Mouse (Mus musculus): ENCODE results near the gene Cplane1.
"Not testable (repeated sequence)": the region's sequence is repeated elsewhere in the genome, so short reads cannot be mapped to it uniquely, and the experiment has no call there.

Gene Cplane1

DNA sequence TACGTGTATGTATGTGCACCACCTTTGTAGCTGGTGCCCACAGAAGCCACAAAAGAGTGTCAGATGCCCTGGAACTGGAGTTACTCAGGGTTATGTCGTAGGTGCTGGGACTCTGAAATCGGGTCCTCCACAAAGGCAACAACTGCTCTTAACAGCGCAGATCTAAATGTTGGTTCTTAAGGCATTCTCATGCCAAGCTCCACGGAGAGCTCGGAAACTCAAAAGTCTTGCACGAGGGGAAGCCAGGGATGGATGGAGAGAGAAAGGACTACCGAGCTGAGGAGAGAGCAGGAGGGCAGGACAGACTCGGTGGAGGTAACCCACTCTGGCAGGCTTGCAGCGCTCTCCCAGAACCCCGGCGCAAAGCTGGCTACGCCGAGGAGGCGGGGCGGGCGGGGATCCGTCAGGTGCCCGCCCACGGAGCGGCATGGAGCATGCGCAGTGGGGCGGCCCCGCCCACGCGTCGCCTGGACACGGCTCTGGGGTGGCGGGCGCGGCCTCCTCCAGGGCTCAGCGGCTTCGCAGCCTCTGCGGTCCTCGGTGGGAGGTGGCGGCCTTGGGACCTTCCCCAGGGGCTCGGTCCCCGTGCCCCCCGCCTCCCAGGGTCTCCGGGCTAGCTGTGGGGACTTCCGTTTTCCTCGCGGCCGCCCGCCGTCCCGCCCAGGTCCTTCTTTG lies at the start of gene Cplane1:
Gene Cplane1, plus strand, starts transcription at position 516 of the 675 bp plus-strand sequence.
- DNase-seq (ENCODE audit: low spot score in 2 of 2): peak; percentile 85 to 92

DNA sequence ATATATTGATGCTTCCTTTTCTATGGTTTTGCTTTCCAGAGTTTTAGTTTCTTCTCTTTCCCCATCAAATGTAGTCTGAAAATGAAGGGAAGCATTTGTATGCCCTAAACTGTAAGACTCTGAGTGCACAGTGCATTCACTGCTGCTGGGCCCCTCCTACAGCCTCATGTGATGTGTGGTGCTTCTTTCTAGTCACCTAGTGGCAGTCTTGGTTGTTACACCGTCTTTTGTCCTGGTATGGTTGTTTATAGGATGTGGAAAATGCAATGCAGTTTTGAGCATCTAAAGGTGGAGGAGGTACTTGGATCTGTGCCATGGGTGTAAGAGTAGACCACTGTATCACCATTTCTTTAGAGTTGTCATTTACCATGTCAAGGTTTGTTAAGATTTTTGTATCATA lies 39.6 kb upstream of the Cplane1 start:
- no peak for DNase-seq (ENCODE audit: low spot score in 2 of 2)

DNA sequence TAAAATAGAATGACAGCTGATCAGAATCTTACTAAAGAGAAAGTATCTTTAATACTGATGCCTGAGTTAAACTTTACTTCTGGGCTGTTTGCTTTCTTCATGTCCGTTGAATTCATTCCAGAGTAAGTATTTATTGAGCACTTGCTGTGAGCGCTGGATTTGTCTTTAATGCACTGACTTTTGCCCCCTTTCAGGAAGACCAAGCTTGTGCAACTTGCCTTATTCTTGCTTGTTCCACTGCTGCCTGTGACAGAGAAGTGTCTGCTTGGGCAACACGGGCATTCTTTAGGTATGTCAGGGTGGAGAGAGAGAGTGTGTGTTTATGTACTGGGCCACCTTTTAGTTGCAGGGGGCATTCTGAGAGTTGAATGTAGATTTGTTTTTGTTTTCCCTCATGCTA lies 37.6 kb upstream of the Cplane1 start:
- DNase-seq (ENCODE audit: low spot score in 2 of 2): no peak

DNA sequence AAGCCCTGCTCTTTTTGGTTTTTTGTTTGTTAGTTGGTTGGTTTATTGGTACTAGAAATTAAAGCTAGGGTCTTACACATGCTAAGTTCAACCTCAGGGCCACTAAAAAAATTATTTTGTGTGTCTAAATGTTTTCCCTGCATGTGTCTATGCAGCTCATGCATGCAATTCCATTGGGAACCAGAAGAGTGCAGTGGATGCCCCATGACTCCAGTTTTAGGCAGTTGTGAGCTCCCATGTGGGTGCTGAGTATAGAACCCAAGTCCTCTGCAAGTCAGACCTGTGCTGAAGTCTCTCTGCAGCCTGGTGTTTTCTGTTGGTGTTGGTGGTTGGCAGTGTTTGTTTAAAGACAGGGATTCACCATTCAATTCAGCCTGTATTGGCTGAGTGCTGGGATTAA lies 37.1 kb upstream of the Cplane1 start:
- DNase-seq (ENCODE audit: low spot score in 2 of 2): no peak

DNA sequence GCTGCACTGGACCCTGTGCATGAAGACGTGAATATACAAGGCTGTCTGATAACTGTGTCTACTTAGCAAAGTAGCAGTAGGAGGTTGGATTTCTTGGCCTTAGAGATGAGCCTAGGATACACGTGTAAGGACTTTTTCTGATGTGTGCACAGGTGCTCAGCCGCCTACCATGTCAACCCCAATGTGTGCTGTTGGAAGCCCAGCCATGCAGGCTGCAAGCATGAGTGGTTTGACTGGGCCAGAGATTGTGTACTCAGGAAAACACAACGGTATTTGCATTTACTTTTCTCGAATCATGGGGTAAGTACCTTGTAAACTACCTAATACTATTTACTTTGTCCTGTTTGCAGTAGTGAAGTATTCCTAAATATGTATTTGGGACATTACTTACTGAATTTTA lies 33.3 kb upstream of the Cplane1 start:
- DNase-seq (ENCODE audit: low spot score in 2 of 2): no peak

DNA sequence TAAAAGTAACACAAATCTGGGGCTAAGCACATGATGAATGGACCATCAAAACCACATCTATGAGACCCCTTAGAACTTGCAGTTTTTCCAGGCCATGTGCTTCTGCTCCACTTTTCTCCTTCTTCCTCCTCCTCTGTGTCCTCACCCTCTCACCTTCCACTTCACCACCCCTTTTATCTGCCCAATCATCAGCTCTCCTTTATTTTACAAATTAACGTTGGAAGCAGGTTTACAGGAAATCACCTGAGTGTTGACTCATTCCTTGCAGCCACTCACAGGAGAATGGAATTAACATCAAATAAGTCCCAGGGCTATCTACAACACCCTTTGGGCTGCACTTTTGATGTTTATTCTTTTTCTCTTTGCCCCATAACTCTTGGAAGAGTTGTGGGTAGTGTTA lies 7.1 kb upstream of the Cplane1 start:
- DNase-seq (ENCODE audit: low spot score in 2 of 2): no peak

DNA sequence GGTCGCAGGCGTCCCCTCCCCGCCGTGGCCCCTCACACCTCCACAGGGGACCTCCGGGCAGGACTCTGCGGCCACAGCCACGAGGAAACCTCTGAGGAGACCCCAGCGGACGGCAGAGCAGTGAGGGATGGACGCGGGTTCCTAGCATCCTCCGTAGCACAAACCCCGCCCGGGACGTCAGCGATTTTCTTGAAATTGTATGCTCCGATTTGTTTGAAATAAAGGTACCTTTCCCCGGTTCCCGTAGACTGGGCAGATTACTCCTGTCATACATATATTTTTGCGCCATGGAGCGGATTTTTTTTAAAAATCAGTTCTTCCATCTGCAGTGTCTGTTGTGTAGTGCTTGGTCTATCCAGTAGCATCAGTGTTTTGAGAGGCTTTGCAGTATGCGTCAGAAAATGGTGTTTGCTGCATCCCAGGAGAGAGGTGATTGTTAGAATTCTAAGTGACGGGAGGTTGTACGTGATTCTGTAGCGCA lies 400 bp downstream of the Cplane1 start:
- DNase-seq (ENCODE audit: low spot score in 2 of 2): no peak

DNA sequence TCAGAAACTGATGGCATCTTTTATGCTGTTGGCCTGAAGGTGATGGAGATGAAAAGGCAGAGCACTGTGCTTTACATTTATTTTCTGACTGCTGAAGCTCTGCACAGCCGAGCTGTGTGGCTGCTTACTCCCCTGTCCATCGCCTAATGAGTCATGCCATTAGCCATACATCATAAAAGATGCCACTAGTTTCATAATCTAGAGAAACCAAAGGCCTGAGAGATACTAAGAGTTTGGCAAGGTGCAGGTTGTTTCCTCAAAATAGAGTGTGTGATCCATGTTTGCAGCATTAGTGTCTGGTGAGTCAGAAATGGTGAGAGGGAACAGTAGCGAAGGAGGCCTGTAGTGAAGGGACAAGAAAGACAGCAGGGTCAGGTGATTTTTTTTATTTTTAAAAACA lies 20.7 kb downstream of the Cplane1 start:
- no peak for DNase-seq (ENCODE audit: low spot score in 2 of 2)

DNA sequence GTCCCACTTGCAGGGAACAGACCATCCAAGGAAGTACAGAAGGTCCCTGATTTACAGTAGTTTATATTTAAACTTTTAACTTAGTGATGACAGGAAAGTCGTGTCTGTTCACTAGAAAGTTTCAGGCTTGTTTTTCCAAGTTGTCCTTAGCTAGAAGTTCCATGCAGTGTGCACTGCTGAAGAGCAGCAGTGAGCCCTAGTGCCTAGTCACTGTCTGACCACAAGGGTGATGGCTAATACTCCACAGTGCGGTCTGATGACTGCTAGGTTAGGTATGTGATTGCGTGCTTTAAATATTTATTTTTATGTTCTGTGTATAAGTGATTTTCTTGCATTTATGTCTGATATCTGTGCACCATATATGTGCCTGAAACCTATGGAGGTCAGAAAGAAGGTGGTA lies 21.5 kb downstream of the Cplane1 start:
- no peak for DNase-seq (ENCODE audit: low spot score in 2 of 2)

DNA sequence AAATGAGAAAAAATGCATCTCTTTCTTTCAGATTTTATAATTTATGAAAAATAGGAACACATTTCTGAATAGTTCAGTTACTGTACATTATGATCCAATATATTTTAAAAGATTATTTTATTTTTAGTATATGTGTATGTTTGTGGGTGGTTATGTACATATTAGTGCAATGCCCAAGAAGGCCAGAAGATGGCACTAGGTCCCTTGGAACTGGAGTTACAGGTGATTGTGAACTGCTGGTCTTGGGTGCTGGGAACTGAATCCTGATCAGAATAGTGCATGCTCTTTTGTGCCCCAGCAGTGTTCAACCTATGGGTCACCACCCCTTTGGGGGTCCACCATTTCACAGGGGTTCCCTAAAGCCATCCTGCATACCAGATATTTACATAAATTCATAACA lies 31.4 kb downstream of the Cplane1 start:
- DNase-seq (ENCODE audit: low spot score in 2 of 2): no peak

DNA sequence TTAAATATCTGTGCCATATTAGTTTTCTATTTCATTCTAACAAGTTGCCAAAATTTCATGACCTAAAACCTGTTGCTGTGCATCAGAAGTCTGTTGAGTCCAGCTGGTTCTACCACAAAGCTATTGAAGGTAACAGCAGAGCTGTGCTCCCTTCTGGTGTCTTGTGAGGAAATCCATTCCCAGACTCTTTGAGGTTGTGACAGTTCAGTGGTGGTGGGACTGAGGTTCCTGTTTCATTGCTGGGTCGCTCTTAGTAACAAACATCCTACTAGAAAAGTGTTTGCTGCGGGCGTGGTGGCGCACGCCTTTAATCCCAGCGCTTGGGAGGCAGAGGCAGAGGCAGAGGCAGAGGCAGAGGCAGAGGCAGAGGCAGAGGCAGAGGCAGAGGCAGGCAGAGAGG lies 39.5 kb downstream of the Cplane1 start:
- DNase-seq (ENCODE audit: low spot score in 2 of 2): no peak

DNA sequence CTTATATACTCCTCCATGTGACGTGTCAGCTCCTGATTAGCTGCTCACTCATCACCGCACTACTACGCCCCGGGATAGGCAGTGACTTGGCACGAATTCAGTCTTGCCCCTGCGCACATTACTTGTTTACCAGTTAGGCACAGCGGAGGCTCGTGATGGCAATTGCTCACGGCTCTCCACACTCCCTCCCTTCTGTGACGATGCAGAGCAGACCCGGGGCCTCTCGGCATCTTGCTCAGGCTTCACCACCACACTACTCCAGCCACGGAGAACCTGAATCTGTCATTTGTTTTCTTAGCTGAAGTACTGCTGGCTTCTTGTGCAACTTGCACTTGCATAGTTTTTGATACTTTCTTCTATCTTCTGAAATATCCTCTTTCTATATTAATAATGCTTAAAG lies 45.9 kb downstream of the Cplane1 start:
- no peak for DNase-seq (ENCODE audit: low spot score in 2 of 2)

DNA sequence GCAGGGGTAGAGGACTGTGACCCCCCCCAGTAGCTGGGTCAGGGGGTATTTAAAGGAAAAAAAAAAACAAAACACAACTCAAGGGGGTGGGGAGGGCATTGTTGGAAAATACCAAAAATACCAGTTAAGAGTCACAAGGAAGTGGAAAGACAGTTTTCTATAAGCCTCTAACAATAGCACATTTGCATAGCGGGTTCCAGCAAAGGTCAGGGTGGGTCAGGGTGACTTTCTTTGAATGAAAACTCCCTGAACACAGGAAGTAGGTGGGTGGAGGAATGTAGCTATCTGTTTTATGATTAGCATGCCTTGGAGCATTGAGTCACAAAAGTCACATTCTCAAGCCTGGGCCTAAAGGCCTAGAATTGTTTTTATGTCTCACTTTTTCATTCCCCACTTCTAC lies 65.3 kb downstream of the Cplane1 start:
- DNase-seq (ENCODE audit: low spot score in 2 of 2): not testable (repeated sequence)

DNA sequence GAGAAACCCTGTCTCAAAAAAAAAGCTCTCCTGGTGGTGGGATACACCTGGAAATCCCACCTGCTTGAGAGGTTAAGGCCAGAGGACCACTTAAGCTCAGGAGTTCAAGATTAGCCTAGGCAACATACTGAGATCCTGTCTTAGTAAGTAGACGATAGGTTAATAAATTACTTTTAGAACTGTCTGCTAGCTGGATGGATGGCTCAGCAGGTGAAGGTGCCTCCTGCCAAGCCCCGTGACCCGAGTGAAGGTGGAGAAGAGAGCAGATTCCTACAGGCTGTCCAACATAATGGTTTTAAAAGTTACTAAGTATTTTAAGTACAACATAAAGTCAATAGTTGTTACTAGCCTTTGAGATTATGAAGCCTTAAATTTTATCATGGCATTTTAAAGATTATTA lies 97.0 kb downstream of the Cplane1 start:
- no peak for DNase-seq (ENCODE audit: low spot score in 2 of 2)

DNA sequence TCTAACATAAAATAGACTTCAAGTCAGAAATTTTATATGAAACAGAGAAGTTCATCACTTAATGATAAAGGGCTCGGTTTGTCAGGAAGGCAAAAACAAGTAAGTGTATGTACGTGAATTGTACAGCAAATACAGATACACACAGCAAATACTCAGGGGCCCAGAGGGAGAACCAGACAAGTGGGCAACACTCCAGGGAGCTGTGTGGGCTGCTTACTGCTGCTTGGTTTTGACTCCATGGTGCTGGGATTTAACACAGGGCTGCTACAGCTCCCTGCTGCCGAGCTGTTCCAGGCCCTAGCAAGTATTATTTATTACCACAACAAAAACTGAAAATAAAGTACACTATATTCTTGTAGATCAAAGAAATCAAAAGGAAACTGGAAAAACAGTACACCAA lies 98.3 kb downstream of the Cplane1 start:
- DNase-seq (ENCODE audit: low spot score in 2 of 2): no peak

DNA sequence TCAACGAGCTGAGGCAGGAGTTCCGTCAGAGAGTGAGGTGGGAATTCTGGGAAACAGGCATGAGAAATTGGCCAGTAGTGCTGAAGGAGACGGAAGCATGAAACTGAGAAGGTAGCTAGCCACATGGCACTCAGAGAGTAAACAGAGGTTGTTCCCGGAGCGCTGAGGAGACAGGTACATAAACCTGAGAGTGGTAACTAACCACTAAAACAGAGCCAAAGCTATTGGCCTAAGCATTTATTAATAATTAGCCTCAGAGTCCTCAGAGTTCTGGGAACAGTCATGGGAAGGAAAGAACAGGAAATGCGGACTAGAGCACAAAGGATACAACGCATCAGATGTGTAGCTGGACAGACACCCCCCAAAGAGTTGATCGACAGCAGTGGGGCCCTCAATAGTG lies 99.3 kb downstream of the Cplane1 start:
- no peak for DNase-seq (ENCODE audit: low spot score in 2 of 2)

DNA sequence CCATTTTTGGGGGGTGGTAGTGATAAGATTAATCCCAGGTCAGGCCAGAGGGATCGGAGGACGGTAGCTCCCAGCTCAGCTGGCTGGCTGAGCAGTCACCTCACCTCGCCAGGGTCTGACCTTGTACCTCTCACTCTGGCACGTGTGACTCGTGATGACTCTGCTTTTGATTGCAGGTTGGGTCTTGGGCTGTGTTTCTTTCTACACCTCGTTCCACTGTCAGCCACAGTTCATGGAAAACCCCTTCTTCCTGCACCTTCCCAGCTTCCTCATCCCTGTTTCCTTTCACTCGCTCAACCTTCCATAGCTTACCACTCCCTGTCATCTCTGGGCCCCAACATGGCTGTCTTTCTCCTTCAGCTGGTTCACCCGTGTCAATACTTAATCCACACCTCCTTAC lies 103.0 kb downstream of the Cplane1 start:
- DNase-seq (ENCODE audit: low spot score in 2 of 2): no peak

DNA sequence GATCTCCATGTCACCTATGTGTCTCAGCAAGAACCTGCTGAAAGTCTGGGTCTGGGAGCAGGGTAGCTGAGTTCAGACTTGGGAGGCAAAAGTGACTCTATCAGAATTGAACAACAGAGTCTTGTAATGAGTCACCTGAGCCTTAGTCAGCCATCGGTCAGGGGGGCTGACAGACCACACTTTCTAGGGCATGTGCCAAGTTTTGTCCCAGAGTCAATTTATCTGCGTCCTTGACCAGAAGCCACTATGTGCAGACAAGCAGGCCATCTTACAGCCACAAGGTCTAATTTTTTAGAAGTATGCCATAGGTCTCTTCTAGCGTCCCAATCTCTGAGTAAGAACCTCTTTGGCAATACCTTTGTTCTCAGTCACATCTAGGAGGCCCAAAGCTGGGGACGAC lies 109.0 kb downstream of the Cplane1 start:
- not testable (repeated sequence) for DNase-seq (ENCODE audit: low spot score in 2 of 2)

DNA sequence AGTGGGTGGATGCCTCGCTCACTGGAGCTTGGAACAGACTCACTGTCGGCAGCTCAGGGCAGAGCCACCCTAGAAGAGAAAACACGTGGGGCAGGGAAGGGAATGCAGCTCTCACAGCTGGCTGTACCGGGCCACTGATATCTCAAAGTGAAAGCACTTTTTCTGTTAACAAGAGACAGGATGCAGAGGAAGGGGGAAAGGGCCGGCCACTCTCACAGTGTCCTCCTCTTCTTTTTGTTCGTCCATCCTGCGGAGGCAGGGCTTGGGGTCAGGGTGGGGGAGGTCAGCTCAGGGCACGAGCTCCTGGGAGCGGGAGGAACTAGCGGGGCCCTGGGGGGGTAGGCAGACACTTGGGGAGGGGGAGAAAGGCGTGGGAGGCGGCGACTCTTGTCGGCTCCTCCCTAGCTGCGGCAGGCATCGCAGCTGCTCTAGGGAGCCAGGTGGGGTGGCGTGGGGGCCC lies 110.4 kb downstream of the Cplane1 start:
- DNase-seq (ENCODE audit: low spot score in 2 of 2): no peak

DNA sequence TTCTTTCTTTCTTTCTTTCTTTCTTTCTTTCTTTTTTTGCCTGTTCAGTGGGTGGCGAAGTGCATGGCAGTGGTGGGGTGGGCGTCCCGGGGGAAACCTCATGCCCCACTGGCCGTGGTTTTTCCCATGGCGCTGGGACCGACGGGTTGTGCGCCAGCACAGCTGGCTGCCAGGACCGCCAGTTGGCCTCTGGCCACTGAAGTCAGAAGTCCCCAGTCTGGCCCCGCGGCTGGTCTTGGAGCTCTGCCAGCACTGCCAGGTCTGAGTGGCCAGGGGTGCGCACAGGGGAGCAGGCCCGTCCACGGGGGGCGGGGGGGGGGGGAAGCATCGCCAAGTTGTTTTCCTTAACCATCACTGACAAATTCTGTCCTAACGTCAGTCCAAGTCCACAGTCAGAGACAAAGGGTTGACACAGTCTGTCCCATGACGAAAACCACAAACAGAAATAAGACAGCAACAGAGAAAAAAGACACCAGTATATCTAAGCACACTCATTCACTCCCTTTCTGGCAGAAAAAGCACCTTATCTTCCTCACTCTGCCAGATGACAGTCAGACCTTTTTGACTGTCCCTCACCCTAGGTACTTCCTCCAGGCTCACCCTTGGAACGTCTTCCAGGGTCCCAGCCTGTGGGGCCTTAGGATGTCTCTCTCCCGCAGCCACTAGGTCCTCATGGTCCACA lies 111.2 kb downstream of the Cplane1 start:
- DNase-seq (ENCODE audit: low spot score in 2 of 2): peak in 1 of 2 experiments; percentile 19

DNA sequence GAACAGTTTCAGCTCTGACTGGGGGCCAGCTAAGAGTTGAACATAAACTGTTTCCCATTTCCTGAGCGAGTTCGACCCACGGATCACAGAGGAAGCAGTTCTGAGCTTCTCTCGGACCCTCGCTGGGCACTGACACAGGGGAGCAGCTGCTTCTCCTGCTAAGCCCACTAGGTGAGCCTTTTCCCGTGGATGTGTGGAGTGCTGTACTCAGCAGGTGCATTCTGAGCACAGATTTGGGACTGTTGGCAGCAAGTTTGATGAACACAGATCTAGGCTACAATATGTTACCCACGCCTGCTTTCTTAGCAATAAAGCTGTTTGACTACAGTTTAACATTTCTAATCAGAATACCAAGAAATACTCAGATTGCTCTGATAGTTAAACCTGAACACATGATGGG lies 112.8 kb downstream of the Cplane1 start:
- DNase-seq (ENCODE audit: low spot score in 2 of 2): no peak

DNA sequence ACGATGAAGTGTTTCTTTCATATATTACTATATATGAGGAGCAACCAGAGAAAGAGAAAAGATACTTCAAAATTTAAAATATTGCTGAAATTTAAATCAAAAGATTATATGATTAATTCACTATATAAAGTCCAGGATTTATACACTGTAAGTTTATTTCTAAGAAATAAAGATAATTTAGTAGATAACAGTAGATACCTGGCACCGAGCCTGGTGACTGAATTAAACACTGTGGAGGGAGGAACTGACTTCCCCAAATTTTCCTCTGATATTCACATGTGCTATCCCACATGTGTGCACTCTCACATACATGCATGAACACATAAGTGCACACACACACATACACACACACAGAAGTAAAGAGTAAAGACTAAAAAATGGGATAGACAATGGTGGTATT lies 113.2 kb downstream of the Cplane1 start:
- DNase-seq (ENCODE audit: low spot score in 2 of 2): no peak

DNA sequence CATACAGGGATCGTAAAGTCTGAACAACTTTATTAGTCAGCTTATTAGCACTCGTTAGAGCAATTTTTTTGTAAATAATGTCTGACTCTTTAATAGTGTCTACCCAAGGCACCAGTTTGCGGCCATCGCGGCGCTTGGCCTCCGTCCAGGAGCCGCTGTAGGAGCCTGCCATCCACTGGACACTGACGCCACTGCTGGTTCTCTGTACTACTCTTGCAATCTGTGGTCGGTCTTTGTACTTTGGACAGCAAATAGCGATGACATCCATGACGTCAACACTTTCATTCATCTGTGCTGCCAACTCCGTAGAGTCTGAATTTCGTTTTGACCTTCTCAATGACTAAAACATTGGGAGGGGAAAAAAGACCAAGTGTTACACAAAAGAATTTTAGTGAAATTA lies 122.3 kb downstream of the Cplane1 start:
- no peak for DNase-seq (ENCODE audit: low spot score in 2 of 2)

All from frontal cortex, postnatal 10 days (tissue).